Mouse (Mus musculus) fat pad, adult 2 months (tissue): ENCODE results near the gene Sorbs1.

ENCODE experiments used
- DNase-seq: peaks from one replicate; pipeline ENCODE4 v3.0.0-alpha.2; 2011; ENCODE audit warnings: low read depth, low spot score; ENCODE audit errors: extremely low read depth

Gene Sorbs1

DNA sequence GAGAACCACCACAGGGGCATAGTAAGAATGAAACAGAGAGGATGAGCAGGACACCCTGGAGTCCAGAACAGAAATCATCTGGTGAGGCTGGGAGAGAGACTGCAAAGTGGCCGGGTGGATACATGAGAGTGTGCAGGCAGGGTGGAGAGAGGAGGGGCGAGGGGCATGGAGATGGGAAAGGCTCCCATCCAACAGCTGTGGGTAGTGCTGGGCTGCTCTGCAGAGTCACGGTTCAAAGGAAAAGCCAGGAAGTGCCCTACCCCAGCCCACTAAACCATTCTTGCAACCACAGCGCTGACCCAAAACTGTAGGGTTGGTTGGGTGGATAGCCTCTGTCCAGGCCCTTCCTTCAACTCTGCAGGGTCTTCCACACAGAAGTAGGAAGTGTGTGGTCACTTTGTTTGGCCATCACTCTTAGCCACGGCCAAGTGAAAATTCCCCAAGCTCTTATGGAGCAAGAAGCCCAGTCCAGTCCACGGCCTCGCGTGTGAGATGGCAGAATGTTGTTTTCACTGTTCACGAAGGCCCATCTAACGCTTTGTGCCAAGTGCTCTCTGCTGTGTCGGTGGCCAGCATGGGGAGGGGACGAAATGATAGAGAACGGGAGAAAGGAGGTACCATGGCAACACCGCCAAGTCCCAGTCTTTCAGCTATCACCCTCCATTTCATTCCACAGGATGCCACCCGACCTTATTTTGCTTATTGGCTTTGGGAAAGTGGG, 203.0 kb downstream of the Sorbs1 start:
- DNase-seq, result no peak

DNA sequence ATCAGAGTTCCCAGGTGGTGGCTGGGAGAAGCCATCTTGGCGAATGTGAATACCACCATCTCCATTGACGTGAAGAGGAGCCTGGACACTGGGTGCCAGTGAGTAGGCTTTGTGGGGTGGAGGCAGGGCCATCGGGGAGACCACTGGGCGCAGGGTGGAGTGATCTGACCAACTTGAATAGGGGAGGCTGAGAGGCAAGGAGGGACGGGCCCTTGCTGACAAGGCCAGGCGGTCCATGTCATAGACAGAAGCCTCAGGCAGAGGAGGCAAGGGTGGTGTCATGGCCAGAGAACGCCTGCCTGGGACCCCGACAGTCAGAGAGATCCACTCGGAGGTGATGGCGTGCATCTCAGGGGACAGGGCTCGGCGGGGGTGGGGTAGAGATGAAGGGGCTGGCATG, 203.7 kb downstream of the Sorbs1 start:
- no peak for DNase-seq

DNA sequence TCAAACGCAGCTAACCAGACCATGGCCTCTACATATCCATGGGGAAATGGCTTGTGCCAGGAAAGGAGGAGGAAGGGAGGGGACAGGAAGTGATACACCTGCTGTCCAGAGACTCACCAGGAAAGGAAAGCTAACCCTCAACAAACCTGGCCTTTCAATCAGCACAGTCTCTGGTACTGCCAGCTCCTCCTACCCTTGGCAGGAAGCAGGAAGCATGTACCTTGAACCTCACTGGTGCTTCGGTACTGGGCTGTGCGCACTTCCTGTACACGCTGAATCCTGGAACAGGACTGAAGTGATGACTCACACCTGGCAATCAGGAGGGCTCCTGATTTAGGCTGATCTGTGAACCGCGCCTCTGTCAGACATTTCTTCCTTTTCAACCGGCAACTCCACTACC, 206.0 kb downstream of the Sorbs1 start:
- no peak for DNase-seq

DNA sequence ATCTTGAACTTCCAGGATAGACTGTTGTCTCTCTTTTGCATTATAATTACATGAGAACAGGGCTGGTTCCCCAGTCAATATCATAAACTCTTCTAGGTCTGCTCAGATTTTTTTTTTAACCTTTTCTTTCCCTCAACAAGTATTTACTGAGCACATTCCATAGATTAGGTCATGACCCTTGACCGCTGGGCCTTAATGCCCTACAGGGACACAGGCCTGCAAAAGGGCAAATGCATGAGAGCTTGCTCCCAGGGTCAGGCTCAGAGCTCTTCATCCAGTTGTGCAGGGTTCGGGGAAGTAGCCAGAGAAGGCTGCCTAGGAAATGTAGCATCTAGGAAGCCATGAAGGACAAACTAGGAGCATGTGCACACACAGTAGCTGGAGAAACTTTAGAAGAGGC, 206.9 kb downstream of the Sorbs1 start:
- DNase-seq, result no peak

DNA sequence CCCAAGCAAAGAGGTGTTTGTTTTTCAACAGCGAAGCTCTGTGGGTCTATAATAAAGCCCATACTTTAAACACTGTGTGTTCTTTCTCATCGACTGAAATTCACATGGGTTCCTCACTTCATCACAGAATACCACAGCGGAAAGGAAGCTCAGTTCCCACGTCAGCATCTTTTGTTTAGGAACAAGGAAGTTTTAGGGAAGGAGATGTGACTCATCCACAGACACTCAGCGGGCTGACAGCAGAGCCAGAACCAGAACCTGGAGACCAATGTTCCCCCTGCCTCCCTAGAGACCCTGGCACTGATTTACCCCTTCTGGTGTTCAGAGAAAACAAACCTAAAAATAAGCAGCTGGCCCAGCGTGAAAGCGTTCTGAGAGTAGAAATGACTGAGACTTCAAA, 208.1 kb downstream of the Sorbs1 start:
- DNase-seq, result no peak

DNA sequence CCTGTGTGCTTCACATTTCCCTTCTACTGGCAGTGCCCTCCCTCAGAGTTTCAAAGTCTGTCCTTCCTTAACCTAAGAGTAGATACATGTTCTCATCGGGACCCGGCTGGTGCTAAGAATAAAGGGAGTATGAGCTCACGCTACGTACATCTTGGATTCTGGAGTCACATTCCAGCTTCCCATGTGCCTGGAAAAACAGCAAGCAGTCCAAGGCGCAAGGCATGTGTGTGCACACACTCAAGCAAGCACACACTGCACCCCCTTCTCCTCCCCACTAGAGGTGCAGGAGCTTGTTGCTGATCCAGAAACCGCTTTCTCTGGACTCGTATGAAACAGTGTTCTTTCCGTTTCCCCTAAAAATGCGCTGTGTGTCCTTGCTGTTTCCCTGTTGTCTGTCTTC, 210.7 kb downstream of the Sorbs1 start:
- no peak for DNase-seq

DNA sequence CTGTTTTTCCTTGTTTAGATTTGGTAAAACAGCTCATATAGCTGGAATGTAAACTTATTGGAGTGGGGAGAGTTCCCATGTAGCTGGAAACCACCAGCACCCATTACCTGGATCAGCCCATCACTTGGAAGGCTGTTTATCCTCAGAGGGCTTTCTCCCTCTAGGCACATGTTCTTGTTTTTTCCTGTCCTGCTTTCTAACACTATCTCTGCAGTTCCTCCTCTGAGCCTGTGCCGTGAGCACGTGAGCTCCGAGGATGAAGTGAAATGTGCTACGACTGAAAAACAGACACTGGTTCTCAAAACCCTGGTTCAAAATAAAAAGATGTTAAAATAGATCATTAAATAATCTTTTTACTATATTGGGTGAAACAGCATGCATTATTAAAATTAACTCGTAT, 211.1 kb downstream of the Sorbs1 start:
- DNase-seq, result no peak

DNA sequence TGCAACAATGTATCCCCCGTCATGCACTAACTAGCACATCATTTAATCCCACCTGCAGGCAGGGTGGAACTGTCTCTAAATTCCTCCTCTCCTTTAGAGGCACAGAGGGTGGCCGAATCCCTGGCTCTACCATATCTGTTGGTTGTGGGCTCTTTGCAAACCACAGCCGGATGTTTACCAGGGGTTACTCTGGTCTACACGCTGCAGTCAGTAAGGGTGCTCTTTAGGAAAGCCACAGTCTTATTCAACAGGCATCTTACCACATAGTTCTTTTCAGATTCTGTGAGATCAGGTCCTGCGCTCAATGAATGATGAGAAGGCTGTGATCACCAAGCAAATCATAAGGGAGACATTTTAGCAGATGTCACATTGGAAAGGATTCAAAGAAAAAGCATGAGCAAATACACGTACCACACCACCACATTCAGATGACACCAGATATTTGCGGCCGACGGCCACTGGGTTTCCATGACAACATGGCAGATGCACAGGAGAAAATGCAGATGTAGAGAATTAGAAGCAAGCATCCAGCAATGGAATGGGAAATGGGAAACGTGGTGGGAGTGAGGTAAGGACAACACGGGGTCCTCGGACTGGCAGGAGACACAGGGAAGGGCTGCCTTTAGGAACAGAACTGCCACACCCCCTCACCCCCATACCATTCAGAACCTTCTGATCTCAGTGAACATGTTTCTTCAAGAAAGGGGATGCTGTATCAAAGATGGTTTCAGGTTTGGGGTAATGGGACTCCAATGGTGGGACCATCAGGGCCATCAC, 213.4 kb downstream of the Sorbs1 start:
- DNase-seq, result no peak

DNA sequence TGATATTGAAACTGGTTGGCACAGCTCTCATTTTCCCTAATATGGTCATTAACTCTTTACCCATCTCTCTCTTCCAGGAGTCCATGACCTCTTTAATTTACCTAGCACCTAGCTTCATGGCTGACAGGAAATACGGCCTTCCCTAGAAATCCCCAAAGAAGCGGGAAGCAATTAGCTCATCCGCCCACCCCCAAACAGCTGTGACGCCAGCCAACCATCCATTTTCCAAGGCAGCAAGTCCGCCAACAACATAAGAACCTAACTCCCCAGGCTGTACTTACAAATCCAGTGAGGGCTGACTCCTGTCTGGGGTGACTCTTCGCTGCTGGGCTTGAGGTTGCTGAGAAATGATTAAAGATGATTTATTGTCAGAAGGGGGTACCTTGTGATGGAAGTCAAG, 214.4 kb downstream of the Sorbs1 start:
- DNase-seq, result no peak

DNA sequence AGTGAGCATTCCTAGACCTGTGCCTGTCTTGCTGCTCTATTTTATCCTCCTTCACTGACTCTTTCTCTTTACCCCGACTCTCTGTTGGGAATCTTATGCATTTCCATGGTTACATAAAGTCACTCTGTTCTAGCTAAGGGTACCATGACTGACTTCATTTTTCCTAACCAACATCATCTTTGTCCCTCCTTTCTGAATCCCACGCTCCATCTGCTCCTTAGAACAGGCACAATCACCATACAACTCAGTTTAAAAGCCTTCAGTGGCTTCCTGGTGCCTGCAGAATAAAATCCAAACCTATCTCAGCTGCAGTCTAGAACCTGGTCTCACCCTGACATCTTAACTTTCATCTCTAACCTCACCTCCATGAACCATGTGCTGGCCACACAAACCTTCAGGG, 215.0 kb downstream of the Sorbs1 start:
- no peak for DNase-seq

DNA sequence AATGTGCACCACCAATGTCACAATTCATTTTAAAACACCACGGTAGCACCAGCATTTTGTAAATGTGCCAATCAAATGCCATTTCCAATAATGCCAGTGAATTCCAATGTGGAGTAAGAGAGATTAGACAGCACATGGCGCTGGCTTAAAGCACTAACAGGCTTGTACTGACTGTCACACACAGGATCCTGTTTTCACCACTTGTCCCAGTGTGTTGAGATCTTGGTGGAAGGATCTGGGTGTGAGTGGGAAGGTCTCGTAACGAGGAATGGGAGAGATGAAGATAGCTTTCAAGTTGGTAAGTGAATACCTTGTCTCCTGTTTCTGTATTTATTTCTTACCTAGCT, 215.8 kb downstream of the Sorbs1 start:
- no peak for DNase-seq

DNA sequence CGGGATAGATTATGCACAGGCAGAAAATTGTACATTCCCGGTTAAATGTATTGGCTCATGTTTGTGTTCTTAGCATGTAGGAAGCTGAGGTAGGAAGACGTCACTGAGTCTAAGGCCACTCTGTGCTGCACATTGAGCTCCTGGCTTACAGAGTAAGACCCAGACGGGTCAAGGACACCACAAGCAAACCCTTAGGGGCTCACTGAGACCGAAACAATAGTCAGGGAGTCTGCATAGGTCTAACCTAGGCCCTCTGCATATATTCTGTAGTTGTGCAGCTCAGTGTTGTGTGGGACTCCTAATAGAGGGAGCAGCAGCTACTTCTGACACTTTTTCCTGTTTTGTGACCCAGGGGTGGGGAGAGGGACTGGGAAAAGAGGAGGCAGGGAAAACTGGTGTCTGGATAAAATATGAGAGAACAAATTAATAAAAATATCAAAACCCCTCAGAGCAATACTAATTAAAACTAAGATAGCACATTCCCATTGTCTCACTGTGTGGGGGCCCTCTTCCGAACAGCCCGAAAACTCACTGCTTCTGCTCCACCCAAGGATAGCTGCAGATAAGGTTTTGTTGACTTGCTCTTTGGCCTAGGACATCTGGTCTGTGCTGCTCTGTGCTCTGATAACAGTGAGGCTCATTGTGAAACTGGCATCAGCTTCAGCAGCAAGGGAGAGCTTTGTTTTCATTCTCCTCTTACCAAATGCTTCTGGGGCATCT, 216.3 kb downstream of the Sorbs1 start:
- DNase-seq, result no peak

DNA sequence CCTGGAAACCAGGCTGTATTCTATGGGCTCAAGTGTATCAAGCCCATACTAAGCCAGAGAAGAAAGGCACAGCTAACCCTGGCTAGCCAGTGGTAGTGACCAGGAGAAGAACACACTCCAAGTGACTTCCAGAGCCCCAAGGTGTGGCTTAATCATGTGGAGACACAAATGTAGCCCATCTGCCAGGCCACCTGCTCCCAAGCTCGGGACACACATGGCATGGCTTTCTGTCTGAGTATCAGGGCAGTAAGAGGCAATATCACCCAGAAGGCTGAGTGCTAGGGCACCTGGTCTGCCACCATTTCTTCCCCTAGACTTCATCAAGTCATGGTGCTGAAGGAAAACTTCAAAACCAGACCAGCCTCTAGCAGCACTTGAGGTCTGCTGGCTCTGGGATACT, 219.3 kb downstream of the Sorbs1 start:
- DNase-seq, result no peak

DNA sequence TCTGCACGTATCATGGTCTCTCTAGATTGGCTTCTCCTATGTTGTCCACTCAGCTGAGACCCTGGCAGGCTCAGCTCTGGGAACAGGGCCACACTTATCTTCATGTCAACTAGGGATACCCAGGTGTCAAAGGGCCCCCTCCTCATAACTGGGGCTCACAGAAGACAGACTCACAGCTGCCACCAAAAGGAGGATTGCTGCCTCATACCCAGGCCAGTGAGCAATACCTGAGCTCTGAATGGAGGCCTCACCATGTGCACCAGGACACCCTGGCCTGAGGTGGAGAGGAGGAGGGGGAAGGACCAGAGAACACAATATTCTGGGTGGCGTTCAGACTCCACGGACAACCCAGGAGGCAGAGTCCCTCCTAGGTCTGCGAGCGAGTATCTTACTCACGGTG, 219.8 kb downstream of the Sorbs1 start:
- DNase-seq, result no peak

DNA sequence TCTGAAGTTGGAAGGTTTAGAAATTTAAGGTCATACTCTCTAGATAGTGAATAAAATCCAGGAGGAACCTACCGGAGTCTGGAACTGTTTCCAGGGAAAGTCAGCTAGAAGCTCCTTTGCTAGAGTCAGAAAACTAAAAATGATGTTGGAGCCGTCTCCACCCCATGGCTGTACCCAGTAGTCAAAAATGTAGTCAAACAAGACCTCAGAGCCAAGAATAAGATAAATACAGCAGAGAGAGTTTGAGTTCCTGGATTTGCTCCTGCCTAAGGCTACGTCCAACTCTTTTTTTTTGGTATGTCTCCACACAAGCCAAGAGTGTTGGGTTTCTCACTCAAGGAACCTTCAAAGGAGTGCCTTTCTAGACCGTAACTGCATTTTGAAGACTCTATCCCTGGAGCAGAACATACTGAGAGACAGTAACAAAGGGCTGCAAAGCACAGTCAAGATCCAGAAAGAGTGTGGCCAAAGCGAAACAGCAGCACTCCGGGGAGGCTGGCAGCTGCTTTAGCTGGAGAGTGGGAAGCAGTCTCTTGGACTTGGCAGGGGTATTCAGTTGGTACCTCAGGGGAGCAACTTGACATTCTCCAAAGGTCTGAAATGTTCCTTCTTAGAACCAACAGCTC, 223.4 kb downstream of the Sorbs1 start:
- no peak for DNase-seq

DNA sequence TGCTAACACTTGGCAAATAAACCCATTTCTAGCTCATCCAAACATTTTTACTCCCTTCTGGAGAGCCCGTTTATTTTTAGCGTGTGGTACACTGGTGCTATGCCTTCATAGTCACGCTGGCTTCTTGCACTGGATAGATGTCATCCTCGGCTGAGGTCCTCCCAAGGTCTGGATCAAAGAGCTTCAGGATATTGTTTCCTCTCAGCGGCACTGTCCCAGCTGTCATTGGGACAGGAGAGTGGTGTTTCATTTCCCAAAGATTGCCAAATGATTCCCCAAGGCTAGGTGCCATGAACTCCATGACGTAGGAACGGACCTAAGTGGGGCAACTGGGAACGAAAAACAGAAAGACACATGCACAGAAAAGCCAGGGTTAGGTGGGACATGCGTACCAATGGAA, 225.2 kb downstream of the Sorbs1 start:
- no peak for DNase-seq

DNA sequence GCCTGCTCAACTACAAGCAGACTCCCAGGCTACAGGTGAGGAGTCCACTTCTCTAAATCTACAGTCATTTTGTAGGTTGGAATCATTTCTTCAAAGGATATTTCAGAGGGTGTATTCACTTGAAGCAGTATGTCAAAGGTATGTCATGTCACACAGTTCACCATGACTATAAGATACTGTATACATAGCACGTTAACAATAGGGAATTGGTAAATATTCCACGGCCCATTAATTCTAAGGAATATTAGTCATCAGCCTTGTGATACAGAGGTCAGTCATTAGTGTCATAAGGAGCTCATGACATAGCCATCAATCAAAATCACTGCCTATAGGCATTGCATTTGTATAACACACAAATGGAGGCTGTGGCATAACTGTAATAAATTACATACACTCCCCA, 228.9 kb downstream of the Sorbs1 start:
- DNase-seq, result no peak

DNA sequence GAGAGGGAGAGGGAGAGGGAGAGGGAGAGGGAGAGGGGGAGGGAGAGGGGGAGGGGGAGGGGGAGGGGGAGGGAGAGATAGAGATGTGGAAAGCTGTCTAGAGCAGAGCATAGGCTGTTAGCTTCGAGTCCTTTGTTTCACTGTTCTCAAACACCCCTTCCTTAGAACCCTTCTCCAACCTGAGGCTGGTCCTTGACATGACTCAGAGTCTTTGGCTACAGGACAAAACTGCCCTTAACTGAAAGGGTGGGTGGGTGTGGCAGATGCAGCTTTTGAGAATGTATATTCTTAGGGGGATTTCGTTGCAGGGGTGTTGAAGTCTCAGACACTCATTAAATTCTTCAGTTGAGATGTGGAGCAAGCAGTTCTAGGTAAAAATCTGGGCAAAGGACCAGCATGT, 230.2 kb downstream of the Sorbs1 start:
- DNase-seq, result no peak

DNA sequence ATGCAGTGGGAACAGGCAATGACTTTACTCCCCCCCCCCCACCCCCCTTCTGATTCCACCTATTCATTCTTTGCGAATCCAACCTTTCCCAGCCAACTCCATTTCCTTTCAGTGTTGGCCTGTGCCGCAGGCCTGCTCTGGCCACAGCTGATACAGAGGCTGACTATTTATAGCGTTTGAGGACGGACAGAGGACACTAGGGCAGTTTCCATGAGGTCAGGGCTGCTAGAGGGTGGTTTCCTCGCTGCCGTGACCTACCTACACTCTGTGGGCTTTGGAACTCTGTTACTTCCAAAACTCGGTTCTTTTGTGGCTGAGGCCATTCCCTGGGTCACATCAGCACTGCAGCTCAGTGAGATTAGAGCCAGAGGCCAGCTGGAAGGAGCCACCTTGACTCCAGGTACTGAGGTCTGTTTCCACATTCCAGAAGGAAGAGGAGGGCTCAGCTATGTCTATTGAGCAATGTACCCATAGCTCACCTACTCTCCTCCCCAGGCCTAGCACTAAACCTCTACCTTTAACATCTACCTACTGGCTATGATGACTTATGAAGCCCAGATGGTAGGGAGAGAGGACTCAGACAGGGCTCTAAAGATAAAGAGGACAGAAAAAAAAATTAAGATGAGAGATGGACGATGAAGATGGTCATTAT, 235.1 kb downstream of the Sorbs1 start:
- no peak for DNase-seq

DNA sequence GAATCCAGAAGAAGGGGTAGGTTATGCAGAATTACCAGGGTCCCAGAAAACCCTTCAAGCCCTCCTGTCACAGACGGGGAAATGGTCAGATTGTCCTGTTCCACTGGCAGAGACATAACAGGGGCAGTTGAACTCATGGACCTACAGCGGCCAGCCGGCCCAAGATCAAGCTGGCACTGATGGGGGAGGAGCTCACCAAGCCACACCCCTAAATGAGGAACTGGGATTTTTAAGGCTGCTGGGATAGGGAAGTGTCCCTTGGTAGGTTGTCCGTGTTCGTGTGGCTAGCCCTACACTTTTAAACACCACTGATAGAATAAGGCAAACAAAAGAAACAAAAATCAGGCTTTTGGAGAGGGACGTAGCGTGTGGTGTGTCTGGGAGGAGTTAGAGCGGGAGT, 236.1 kb downstream of the Sorbs1 start:
- no peak for DNase-seq
